Mouse (Mus musculus) ES-CJ7 (cell line): ENCODE measurements around the gene Ppp1r32.

Source experiments
- DNase-seq: peaks from one replicate; pipeline ENCODE4 v3.0.0; 2011; ENCODE audit warnings: low read depth, low spot score

Gene Ppp1r32

GRCm38 (mm10) chr19:10458096-10458495 is 24.6 kb downstream of the Ppp1r32 start:
- no peak for DNase-seq

GRCm38 (mm10) chr19:10457484-10457800 is 25.3 kb downstream of the Ppp1r32 start:
- peak; percentile 89 for DNase-seq

- DNase-seq = peak; percentile 81
Observed at GRCm38 (mm10) chr19:10456752-10457483, 25.8 kb downstream of the Ppp1r32 start, which contains the start of gene Lrrc10b. Gene Lrrc10b (minus strand): TSS chr19:10457473.

DNA sequence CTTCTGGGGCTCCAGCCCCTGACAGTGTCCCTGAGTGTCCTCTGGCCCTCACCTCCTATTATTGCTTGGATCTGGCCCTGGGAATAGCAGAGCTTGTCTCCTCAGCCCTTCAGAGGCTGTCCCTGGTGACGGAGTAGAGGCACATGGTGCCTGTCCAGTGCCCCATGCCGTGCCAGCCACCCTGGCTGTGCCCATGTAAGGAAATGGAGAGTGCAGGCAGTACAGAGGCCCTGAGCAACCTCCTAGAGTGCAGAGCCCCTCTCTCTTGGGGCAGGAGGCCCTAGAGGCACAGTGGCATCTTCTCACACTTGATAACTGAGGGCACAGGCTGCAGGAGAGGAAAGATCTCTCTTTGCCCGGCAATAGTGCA is 27.3 kb downstream of the Ppp1r32 start:
- DNase-seq = no peak

GRCm38 (mm10) chr19:10454718-10455436 is 27.9 kb downstream of the Ppp1r32 start:
- no peak for DNase-seq

GRCm38 (mm10) chr19:10449708-10450107 is 33.0 kb downstream of the Ppp1r32 start:
- DNase-seq = peak; percentile 82

- no peak for DNase-seq
Observed at GRCm38 (mm10) chr19:10449190-10449589, 33.5 kb downstream of the Ppp1r32 start.

GRCm38 (mm10) chr19:10448275-10448674 is 34.5 kb downstream of the Ppp1r32 start:
- DNase-seq = no peak

- DNase-seq = no peak
Observed at GRCm38 (mm10) chr19:10444685-10445369, 37.9 kb downstream of the Ppp1r32 start.

GRCm38 (mm10) chr19:10437521-10437920 is 45.2 kb downstream of the Ppp1r32 start:
- peak; percentile 58 for DNase-seq

GRCm38 (mm10) chr19:10436726-10437125 is 46.0 kb downstream of the Ppp1r32 start:
- DNase-seq = no peak

DNA sequence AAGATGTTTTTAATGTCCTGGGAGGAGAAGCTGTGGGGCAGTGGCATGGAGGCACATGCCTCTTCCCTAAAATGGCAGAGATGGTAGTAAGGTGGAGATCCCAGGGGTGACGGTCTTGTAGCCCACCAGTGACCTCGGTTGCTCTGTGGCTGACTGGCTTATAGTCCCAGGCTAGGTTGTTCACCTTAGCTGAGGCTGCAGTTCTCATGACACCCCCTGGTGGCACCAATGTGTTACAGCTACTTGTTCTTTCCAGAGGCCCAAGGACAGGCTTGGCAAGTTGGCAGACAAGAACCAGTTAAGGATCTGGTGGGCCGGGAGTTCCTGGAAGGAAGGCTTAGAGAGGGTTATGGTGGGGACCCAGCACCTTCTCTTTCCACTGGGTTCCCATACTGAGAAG is 46.8 kb downstream of the Ppp1r32 start:
- DNase-seq = peak; percentile 82

DNA sequence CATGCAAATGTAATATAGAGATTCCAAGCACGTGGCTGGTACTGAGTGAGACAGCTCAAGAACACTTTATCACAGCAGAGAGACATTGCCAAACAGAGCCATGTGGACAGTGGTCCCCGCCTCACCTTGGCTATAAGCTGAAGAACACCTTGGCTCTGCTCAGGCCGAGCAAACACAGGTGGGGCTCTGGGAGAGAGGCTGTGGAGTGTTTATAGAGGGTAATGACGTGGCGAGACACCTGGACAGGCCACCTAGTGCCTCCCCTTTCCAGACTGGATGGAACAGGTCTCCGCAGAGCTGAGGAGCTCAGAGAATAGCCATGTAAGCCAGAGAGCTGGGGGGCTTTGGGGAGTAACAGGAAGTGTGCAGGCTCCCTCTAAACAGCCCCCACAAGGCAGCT is 47.8 kb downstream of the Ppp1r32 start:
- DNase-seq = no peak

DNA sequence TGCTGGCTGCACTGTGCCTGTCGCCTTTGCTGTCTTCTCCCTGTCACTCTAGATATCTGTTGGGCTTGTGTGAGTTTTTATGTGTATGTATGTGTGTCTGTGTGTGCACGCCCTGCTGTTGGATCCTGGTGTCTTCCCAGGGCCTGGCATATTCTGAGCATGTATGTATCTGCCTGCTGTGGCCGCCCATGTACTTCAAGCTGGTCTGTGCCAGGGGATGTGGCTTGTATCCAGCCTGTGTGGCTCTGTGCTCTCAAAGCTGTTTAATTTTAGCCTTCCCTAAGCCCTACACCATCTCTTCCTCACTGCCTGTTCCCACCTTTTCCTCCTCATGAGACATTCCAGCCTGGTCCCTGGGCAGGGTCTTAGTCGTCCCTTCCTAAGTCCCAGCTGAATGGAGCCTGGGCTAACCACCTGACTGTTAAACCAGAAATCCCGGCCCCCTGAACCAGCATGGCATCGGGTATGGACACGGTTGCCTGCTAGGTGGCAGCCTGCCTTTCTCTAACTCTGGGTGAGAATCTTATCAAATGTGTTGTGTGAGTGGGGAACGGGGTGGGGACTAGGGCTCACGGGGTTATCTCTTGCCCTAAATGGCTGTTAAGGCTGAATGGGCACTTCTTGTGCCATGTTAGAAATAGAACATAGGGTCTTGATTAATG is 48.7 kb downstream of the Ppp1r32 start:
- no peak for DNase-seq

DNA sequence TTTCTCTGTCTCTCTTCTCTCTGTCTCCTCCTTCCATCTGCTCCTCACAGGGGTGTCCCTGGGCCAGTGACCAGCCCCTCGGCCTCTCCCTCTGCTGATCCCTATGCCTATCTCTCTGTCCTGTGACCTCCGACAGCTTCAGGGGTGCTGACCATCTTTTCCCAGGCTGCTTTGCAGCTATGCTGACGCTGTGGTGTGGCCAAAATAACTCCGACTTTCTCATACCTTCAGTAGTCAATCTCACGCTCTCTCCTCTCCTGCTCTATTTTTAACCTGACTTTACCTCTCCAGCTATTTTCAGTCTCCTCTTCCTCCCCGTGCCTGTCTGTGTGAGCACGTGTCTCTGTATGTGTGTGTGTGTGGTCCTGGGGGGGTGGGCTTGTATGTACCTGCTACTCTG is 49.5 kb downstream of the Ppp1r32 start:
- no peak for DNase-seq

GRCm38 (mm10) chr19:10431841-10432240 is 50.9 kb downstream of the Ppp1r32 start:
- DNase-seq = no peak

DNA sequence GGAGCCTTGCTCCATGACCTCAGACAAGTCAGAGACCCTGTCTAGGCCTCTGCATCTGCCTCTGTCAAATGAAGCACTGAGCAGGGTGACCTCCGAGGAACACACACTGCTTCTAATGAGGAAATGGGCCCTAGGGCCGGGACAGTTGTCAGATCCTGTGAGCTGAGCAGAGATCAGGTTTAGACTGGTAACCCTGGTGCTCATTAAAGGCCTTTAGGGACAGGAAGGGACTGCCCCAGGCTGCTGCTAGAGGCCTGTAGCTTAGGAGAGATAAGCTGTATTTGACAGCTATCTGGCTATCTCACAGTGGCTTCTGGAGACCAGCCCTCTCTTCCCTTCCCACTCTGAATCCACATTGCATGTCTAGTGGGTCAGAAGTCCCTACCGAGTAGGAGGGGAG is 51.3 kb downstream of the Ppp1r32 start:
- no peak for DNase-seq

GRCm38 (mm10) chr19:10429371-10429770 is 53.4 kb downstream of the Ppp1r32 start:
- no peak for DNase-seq

GRCm38 (mm10) chr19:10427431-10427830 is 55.3 kb downstream of the Ppp1r32 start:
- DNase-seq = no peak

- DNase-seq = no peak
Observed at GRCm38 (mm10) chr19:10426793-10427192, 55.9 kb downstream of the Ppp1r32 start.

DNA sequence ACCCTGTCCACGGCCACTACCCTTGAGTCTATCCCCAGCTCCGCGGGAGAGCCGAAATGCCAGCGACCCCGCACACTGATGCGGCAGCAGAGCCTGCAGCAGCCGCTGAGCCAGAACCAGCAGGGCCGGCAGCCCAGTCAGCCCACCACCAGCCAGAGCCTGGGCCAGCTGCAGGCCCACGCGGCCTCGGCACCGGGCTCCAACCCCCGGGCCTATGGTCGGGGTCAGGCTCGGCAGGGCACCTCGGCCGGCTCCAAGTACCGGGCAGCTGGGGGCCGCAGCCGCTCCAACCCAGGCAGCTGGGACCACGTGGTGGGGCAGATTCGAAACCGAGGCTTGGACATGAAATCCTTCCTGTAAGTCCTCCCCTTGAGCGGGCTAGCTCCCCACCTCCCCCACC is 56.4 kb downstream of the Ppp1r32 start:
- no peak for DNase-seq
